ENCODE assay signal across 23 mouse cellular contexts in the genomic region with DNA sequence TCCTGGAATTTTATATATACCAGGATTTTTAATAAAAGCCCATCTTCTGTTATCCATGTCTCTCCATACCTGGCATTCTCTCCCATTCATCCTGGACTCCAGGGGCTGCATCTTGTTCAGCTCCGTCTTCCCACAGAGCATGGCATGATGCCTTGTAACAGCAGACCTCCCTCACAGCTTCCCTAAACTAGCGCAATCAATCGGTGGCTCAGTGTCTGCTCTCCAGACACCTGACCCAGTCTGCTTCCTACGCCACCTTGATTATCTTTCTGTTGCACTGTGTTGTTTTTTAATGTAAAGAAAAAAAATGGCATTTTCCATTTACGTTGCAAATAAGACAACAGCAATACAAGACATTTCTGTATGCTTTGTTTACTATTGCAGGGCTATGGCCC. TPM values are rescaled to one million over a fixed set of nuclear protein-coding genes. Genes with fewer than 3 reads are reported as not detected.
DNase-seq lines count a peak whose midpoint lies in the region; ATAC-seq and TF ChIP-seq lines count a peak whose summit lies in the region.
"Had no signal": no experiment of that assay in that cellular context is flagged by ENCODE, and none has a peak within 500 bp of the region (broad histone marks: within the 10 kb centered on the region; RNA-seq: fewer than 3 reads in every experiment).

No protein-coding gene starts in this region.

- 0 out of 2 replicates have a peak, but pooled peaks have one; percentile 31 for ATAC-seq in megakaryocyte, adult 5-6 weeks (ENCODE audit: poor library complexity, severe bottlenecking)
- no peak for ATAC-seq in kidney, embryonic 14.5 days (ENCODE audit: low FRiP score, low TSS enrichment)
- ATAC-seq: activated CD4-positive, CD25-positive, alpha-beta regulatory T cell, adult 4 months; forebrain, embryonic 15.5 days; hindbrain, embryonic 16.5 days; intestine, embryonic 15.5 days had no signal

- no peak overlapping the region for H3K4me2 ChIP-seq in kidney, embryonic 14.5 days (replicated peaks; ENCODE audit: low read depth, low read length)
- H3K4me2 ChIP-seq: embryonic facial prominence, embryonic 13.5 days; forebrain, embryonic 12.5 days; forebrain, embryonic 15.5 days; heart, embryonic 11.5 days; hindbrain, embryonic 13.5 days; intestine, embryonic 15.5 days had no signal

- intact Hi-C loops in heart, postnatal 10 days (cut with DNase I), result no loop called here

- TF ChIP-seq RAD21 in MEL (IDR thresholded peaks at IDR 0.05; ENCODE audit: low read depth, low read length), result no peak

- no peaks in the 10 kb centered on the region for H3K27me3 ChIP-seq in MEL (ENCODE audit: control insufficient read depth in 1 of 2, insufficient read depth in 2 of 2, low read length in 2 of 2)
- no peaks in the 10 kb centered on the region for H3K27me3 ChIP-seq in kidney, embryonic 14.5 days (ENCODE audit: control insufficient read depth, insufficient read depth, low read length)
- H3K27me3 ChIP-seq: embryonic facial prominence, embryonic 13.5 days; forebrain, embryonic 15.5 days; hindbrain, embryonic 13.5 days; intestine, embryonic 15.5 days had no signal

- H3K36me3 ChIP-seq in MEL (ENCODE audit: control insufficient read depth in 1 of 2, insufficient read depth in 2 of 2, low read length in 2 of 2), result peaks cover 0 to 7% of the 10 kb centered on the region in 2 experiments; a peak in 2 of 4 replicates
- H3K36me3 ChIP-seq in kidney, embryonic 14.5 days (ENCODE audit: control insufficient read depth, insufficient read depth, low read length), result no peaks in the 10 kb centered on the region
- H3K36me3 ChIP-seq: embryonic facial prominence, embryonic 10.5 days; embryonic facial prominence, embryonic 13.5 days; forebrain, embryonic 12.5 days; forebrain, embryonic 15.5 days; hindbrain, embryonic 10.5 days; hindbrain, embryonic 13.5 days; intestine, embryonic 15.5 days had no signal

- TF ChIP-seq CTCF in MEL (IDR thresholded peaks at IDR 0.05 in 2 of 3, conservative IDR thresholded peaks at IDR 0.05 in 1 of 3; ENCODE audit: control insufficient read depth in 1 of 3, insufficient read depth in 1 of 3, low read depth in 2 of 3, low read length in 3 of 3, poor library complexity in 1 of 3, severe bottlenecking in 1 of 3), result no peak

- no peak for TF ChIP-seq POLR2A in MEL (IDR thresholded peaks at IDR 0.05; ENCODE audit: control insufficient read depth in 1 of 2, insufficient read depth in 1 of 2, low read depth in 1 of 2, low read length in 2 of 2, poor library complexity in 1 of 2)

- DNase-seq in heart, adult 11 months, result peak; percentile 62
- DNase-seq in heart, postnatal 10 days, result no peak
- peak; percentile 66 for DNase-seq in MEL (ENCODE audit: low read depth, low spot score)
- DNase-seq in urinary bladder, postnatal 4 days (ENCODE audit: low spot score in 2 of 2), result no peak
- DNase-seq in right cerebral cortex, postnatal 14 days, result no peak
- DNase-seq: cerebellum, adult 18-20 months; cerebellum, adult 9-10 months; cerebellum, postnatal 25 days; gastrocnemius, postnatal 25 days; heart, postnatal 36 days had no signal

- 0 out of 4 replicates have a peak, but pooled peaks of 1 of the 2 experiments have one; percentile 17 for TF ChIP-seq EP300 in MEL (IDR thresholded peaks at IDR 0.05; ENCODE audit: low read depth in 1 of 2, low read length in 2 of 2)

- H3K9me3 ChIP-seq in MEL (replicated peaks; ENCODE audit: insufficient read depth, low read length), result no peaks in the 10 kb centered on the region
- no peaks in the 10 kb centered on the region for H3K9me3 ChIP-seq in kidney, embryonic 14.5 days (ENCODE audit: control insufficient read depth, low read length)
- H3K9me3 ChIP-seq: embryonic facial prominence, embryonic 10.5 days; embryonic facial prominence, embryonic 13.5 days; forebrain, embryonic 15.5 days; hindbrain, embryonic 10.5 days; hindbrain, embryonic 13.5 days; intestine, embryonic 15.5 days had no signal

- H3K4me1 ChIP-seq in MEL (ENCODE audit: control insufficient read depth in 1 of 2, insufficient read depth in 2 of 2, low read length in 2 of 2), result peaks cover 2 to 4% of the 10 kb centered on the region in 2 experiments; a peak in 2 of 4 replicates
- no peaks in the 10 kb centered on the region for H3K4me1 ChIP-seq in kidney, embryonic 14.5 days (ENCODE audit: control insufficient read depth, insufficient read depth, low read length)
- H3K4me1 ChIP-seq: embryonic facial prominence, embryonic 13.5 days; forebrain, embryonic 12.5 days; forebrain, embryonic 15.5 days; intestine, embryonic 15.5 days had no signal

- H3K27ac ChIP-seq in MEL (ENCODE audit: control insufficient read depth, low read depth, low read length), result 0 out of 2 replicates have a peak overlapping the region, but pooled peaks have one; percentile 6
- no peak overlapping the region for H3K27ac ChIP-seq in kidney, embryonic 14.5 days (ENCODE audit: low read depth, low read length)
- H3K27ac ChIP-seq: embryonic facial prominence, embryonic 10.5 days; embryonic facial prominence, embryonic 13.5 days; forebrain, embryonic 12.5 days; forebrain, embryonic 15.5 days; hindbrain, embryonic 10.5 days; hindbrain, embryonic 13.5 days; intestine, embryonic 15.5 days had no signal

- 78% methylated on average over 5 of the region's 5 CpGs for WGBS in kidney, embryonic 14.5 days

- no peaks in the 10 kb centered on the region for H3K79me2 ChIP-seq in MEL (ENCODE audit: control insufficient read depth, insufficient read depth, low read length, poor library complexity)

- H3K4me3 ChIP-seq in MEL (ENCODE audit: control insufficient read depth in 1 of 2, insufficient read depth in 1 of 2, low read depth in 2 of 2, low read length in 2 of 2), result peak overlapping the region; percentile 59 to 62
- no peak overlapping the region for H3K4me3 ChIP-seq in kidney, embryonic 14.5 days (ENCODE audit: low read length)
- H3K4me3 ChIP-seq: embryonic facial prominence, embryonic 10.5 days; embryonic facial prominence, embryonic 13.5 days; erythroblast, embryonic 14.5 days; forebrain, embryonic 12.5 days; forebrain, embryonic 15.5 days; hindbrain, embryonic 10.5 days; hindbrain, embryonic 13.5 days; intestine, embryonic 15.5 days had no signal

- peak overlapping the region; percentile 59 for H3K9ac ChIP-seq in MEL (ENCODE audit: control insufficient read depth, low read depth, low read length, poor library complexity, severe bottlenecking)
- no peak overlapping the region for H3K9ac ChIP-seq in kidney, embryonic 14.5 days (ENCODE audit: low read depth, low read length)
- H3K9ac ChIP-seq: embryonic facial prominence, embryonic 13.5 days; forebrain, embryonic 12.5 days; forebrain, embryonic 15.5 days; hindbrain, embryonic 13.5 days; intestine, embryonic 15.5 days had no signal

TF ChIP-seq in MEL, 35 proteins besides CTCF, POLR2A, EP300 and RAD21 (continues in another document):
- TF ChIP-seq UBTF (IDR thresholded peaks at IDR 0.05; ENCODE audit: borderline replicate concordance, insufficient read depth, low read depth, low read length) (no peak), ETS1 (IDR thresholded peaks at IDR 0.05; ENCODE audit: low read depth, low read length) (peak; percentile 43; the same call in 1 of the 2 replicates), MAX (IDR thresholded peaks at IDR 0.05; ENCODE audit: low read length) (no peak), CHD2 (IDR thresholded peaks at IDR 0.05; ENCODE audit: low read length) (no peak), ZMIZ1 (IDR thresholded peaks at IDR 0.05; ENCODE audit: low read depth, low read length) (no peak), POLR2AphosphoS5 (IDR thresholded peaks at IDR 0.05; ENCODE audit: borderline replicate concordance, low read depth, low read length) (no peak), E2F4 (IDR thresholded peaks at IDR 0.05; ENCODE audit: borderline replicate concordance, low read depth, low read length) (no peak), TAL1 (IDR thresholded peaks at IDR 0.05; ENCODE audit: low read length) (0 out of 2 replicates have a peak, but pooled peaks have one; percentile 16), MEF2A (IDR thresholded peaks at IDR 0.05; ENCODE audit: extremely low read depth, insufficient replicate concordance, low read depth, low read length, poor library complexity, severe bottlenecking) (no peak), HCFC1 (IDR thresholded peaks at IDR 0.05; ENCODE audit: low read depth, low read length) (no peak), TBP (IDR thresholded peaks at IDR 0.05; ENCODE audit: low read depth, low read length) (no peak), ZNF384 (IDR thresholded peaks at IDR 0.05; ENCODE audit: low read depth, low read length) (peak; percentile 58; the same call in 1 of the 2 replicates), SIN3A (IDR thresholded peaks at IDR 0.05; ENCODE audit: low read length) (0 out of 2 replicates have a peak, but pooled peaks have one; percentile 28), CHD1 (IDR thresholded peaks at IDR 0.05; ENCODE audit: low read depth, low read length) (no peak), MAFK (IDR thresholded peaks at IDR 0.05; ENCODE audit: borderline replicate concordance, low read depth, low read length) (no peak), USF1 (IDR thresholded peaks at IDR 0.05; ENCODE audit: low read depth, low read length) (peak; percentile 28; the same call in 1 of the 2 replicates), NELFE (IDR thresholded peaks at IDR 0.05; ENCODE audit: low read depth, low read length) (no peak), USF2 (IDR thresholded peaks at IDR 0.05; ENCODE audit: borderline replicate concordance in 1 of 2, insufficient read depth in 1 of 2, low read depth in 1 of 2, low read length in 2 of 2) (no peak), POLR2AphosphoS2 (IDR thresholded peaks at IDR 0.05; ENCODE audit: low read length) (no peak), NRF1 (IDR thresholded peaks at IDR 0.05; ENCODE audit: insufficient read depth, low read depth, low read length, poor library complexity, severe bottlenecking) (no peak), MXI1 (IDR thresholded peaks at IDR 0.05; ENCODE audit: low read depth, low read length) (no peak)

RNA-seq across cellular contexts. Expression of a gene that starts 32.3 kb away (rescaled TPM):
- 100 to 1,000 TPM; 333 to 347 TPM for total RNA-seq in heart, postnatal 10 days (2021)
- 33.5 and 37.6 TPM in 2 replicates for total RNA-seq in MEL (2012; rRNA removed)
- 10 to 100 TPM in 1 of 2 experiments, not detected in 1; 60.6 TPM for polyA plus RNA-seq in MEL (2012; ENCODE audit: insufficient read depth in 1 of 2, insufficient read length in 2 of 2, low read depth in 1 of 2, low replicate concordance in 2 of 2, missing spikeins in 1 of 2)
- total RNA-seq in megakaryocyte, adult 5-6 weeks (2015), result 68.9 and 88.0 TPM in 2 replicates
- total RNA-seq in megakaryocyte, adult 5-6 weeks (2017), result 101 and 113 TPM in 2 replicates
- 179 and 315 TPM in 2 replicates for polyA plus RNA-seq in kidney, embryonic 14.5 days (2014; fragmentation: Nextera tagmentation; extraction: Ambion mirVana)

RNA-seq across cellular contexts. Expression of a gene that starts 36.4 kb away (rescaled TPM):
- total RNA-seq in heart, postnatal 10 days (2021), result 1 to 10 TPM; 5.2 to 6.0 TPM
- 3.4 and 4.9 TPM in 2 replicates for total RNA-seq in MEL (2012; rRNA removed)
- 1 to 10 TPM in 1 of 2 experiments, not detected in 1; 8.7 TPM for polyA plus RNA-seq in MEL (2012; ENCODE audit: insufficient read depth in 1 of 2, insufficient read length in 2 of 2, low read depth in 1 of 2, low replicate concordance in 2 of 2, missing spikeins in 1 of 2)
- total RNA-seq in megakaryocyte, adult 5-6 weeks (2015), result 10.4 and 13.3 TPM in 2 replicates
- total RNA-seq in megakaryocyte, adult 5-6 weeks (2017), result 8.3 and 9.4 TPM in 2 replicates
- polyA plus RNA-seq in kidney, embryonic 14.5 days (2014; fragmentation: Nextera tagmentation; extraction: Ambion mirVana), result 5.1 and 7.7 TPM in 2 replicates

Comparison
In these comparisons a context has a peak if more than half of its experiments do, and no peak if none do; other contexts are left out.
1. DNase-seq: peak in heart, adult 11 months (single experiment) and MEL (single experiment); none in heart, postnatal 10 days (0 of 2), urinary bladder, postnatal 4 days (0 of 2) and right cerebral cortex, postnatal 14 days (single experiment).